Mouse (Mus musculus): ENCODE measurements around the gene Fam171a1. TPM values are rescaled to one million over a fixed set of nuclear protein-coding genes. Genes with fewer than 3 reads are reported as not detected.
"Not testable (repeated sequence)": the region's sequence is repeated elsewhere in the genome, so short reads cannot be mapped to it uniquely, and the experiment has no call there.

The Fam171a1 gene
- 13.5 TPM for polyA plus RNA-seq (2012; fragmentation: generic; extraction: Trizol)

DNA sequence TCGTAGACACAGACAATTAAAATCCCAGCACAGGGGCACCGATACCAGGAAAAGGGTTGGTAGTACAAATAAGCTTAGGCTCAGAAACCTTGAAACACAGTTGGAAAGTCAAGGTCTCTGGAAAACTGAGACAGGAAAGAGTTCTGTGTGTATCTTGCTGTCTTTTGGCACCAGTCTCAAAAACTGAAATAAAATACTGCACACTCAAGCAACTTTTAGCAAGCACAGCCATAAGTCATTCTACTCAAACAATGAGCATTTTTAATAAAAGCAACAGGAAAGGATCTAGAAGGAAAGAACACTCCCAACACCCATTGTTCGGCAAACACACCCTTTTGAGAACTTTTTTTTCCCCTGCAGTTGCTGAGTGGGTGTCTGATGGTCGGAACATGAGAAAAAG is at the start of gene Fam171a1:
Gene Fam171a1 (plus strand): TSS at position 359 of the 400 bp plus-strand sequence.
- H3K36me3 ChIP-seq (ENCODE audit: control insufficient read depth, insufficient read depth): no peaks in the 10 kb centered on the region
- no peak for TF ChIP-seq SRF (IDR thresholded peaks at IDR 0.05; ENCODE audit: control insufficient read depth, insufficient read length, low read depth)
- no peak for TF ChIP-seq MAX (IDR thresholded peaks at IDR 0.05; ENCODE audit: low read depth)
- TF ChIP-seq MYOD1 (IDR thresholded peaks at IDR 0.05; ENCODE audit: control insufficient read depth in 1 of 3, insufficient read length in 2 of 3, low read depth in 2 of 3): no peak
- TF ChIP-seq CEBPB (IDR thresholded peaks at IDR 0.05; ENCODE audit: insufficient read depth, poor library complexity, severe bottlenecking): no peak
- no peak for TF ChIP-seq E2F4 (IDR thresholded peaks at IDR 0.05; ENCODE audit: insufficient read depth)
- no peak for TF ChIP-seq TCF3 (IDR thresholded peaks at IDR 0.05; ENCODE audit: insufficient read length, low read depth)
- no peak for TF ChIP-seq USF1 (IDR thresholded peaks at IDR 0.05; ENCODE audit: low read depth)
- no peak for TF ChIP-seq POLR2AphosphoS2 (IDR thresholded peaks at IDR 0.05; ENCODE audit: insufficient read length, low read depth)
- TF ChIP-seq TCF12 (IDR thresholded peaks at IDR 0.05; ENCODE audit: insufficient read depth, poor library complexity, severe bottlenecking): no peak
- TF ChIP-seq REST (IDR thresholded peaks at IDR 0.05; ENCODE audit: insufficient read depth, insufficient read length): no peak
- no peak within 1 kb of the TSS for H3K4me2 ChIP-seq (ENCODE audit: low read depth)
- H3K4me3 ChIP-seq: no peak within 1 kb of the TSS
- no peaks in the 10 kb centered on the region for H3K79me2 ChIP-seq (ENCODE audit: control insufficient read depth, insufficient read depth)
- H3ac ChIP-seq (ENCODE audit: control insufficient read depth, insufficient read length): no peak within 1 kb of the TSS
- no peaks in the 10 kb centered on the region for H3K27me3 ChIP-seq (ENCODE audit: control insufficient read depth, insufficient read depth, insufficient read length)

DNA sequence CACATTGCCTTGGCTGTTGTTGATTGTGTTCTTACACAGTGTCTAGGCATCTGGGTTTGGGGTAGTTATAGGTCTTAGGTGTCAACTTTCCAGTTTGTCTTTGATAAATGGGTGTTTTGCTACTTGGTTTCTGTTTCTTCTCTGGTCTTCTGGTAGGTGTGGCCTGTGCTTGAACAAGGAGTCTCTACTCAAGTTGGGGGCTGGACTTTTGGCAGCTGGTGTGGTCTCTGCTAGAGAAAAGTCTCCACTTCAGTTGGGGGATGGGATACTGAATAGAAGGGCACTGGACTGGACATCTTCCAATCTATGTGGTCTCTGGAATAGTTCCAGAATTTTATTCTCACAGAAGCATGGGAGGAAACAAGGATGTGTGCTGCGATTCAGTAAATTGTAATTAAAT is 44.9 kb upstream of the Fam171a1 start:
- no peak for TF ChIP-seq SRF (IDR thresholded peaks at IDR 0.05; ENCODE audit: control insufficient read depth, insufficient read length, low read depth)
- TF ChIP-seq USF1 (IDR thresholded peaks at IDR 0.05; ENCODE audit: low read depth): no peak
- H3K79me2 ChIP-seq (ENCODE audit: control insufficient read depth, insufficient read depth): no peaks in the 10 kb centered on the region
- H3ac ChIP-seq (ENCODE audit: control insufficient read depth, insufficient read length): no peak overlapping the region
- H3K4me3 ChIP-seq: no peak overlapping the region
- H3K4me2 ChIP-seq (ENCODE audit: low read depth): no peak overlapping the region
- H3K27me3 ChIP-seq (ENCODE audit: control insufficient read depth, insufficient read depth, insufficient read length): no peaks in the 10 kb centered on the region
- no peaks in the 10 kb centered on the region for H3K36me3 ChIP-seq (ENCODE audit: control insufficient read depth, insufficient read depth)

DNA sequence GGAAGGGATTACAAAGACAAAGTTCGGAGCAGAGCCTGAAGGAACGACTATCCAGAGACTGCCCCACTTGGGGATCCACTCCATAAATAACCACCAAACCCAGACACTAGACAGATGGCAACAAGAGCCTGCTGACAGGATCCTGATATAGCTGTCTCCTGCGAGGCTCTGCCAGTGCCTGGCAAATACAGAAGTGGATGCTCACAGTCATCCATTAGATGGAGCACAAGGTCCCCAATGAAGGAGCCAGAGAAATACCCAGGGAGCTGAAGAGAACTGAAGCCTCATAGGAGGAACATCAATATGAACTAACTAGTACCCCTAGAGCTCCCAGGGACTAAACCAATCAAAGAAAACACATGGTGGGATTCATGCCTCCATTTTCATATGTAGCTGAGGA is 25.7 kb upstream of the Fam171a1 start:
- H3K36me3 ChIP-seq (ENCODE audit: control insufficient read depth, insufficient read depth); H3ac ChIP-seq (ENCODE audit: control insufficient read depth, insufficient read length); H3K4me3 ChIP-seq; H3K27me3 ChIP-seq (ENCODE audit: control insufficient read depth, insufficient read depth, insufficient read length); H3K79me2 ChIP-seq (ENCODE audit: control insufficient read depth, insufficient read depth); H3K4me2 ChIP-seq (ENCODE audit: low read depth): not testable (repeated sequence)

DNA sequence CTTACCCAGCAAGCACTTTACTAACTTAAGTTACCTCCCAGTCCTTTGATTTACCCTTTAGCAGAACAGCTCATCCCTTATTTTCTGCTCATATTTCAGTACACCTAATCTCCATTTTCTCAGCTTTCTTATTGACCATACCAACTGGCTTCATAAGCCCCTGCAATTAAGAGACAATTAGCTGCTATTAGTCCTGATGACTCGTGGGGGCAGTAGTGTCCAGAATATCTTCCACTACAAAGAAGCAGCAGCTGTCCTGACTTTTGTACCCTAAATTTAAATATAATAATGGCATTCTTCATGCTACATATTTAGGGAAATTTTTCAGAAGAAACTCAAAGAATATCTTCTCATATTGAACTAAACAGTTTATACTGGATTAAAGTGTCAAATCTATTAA is 24.8 kb upstream of the Fam171a1 start:
- no peak overlapping the region for H3K4me3 ChIP-seq
- H3K36me3 ChIP-seq (ENCODE audit: control insufficient read depth, insufficient read depth): no peaks in the 10 kb centered on the region
- H3K27me3 ChIP-seq (ENCODE audit: control insufficient read depth, insufficient read depth, insufficient read length): no peaks in the 10 kb centered on the region
- no peaks in the 10 kb centered on the region for H3K79me2 ChIP-seq (ENCODE audit: control insufficient read depth, insufficient read depth)
- H3ac ChIP-seq (ENCODE audit: control insufficient read depth, insufficient read length): no peak overlapping the region
- H3K4me2 ChIP-seq (ENCODE audit: low read depth): no peak overlapping the region
- TF ChIP-seq REST (IDR thresholded peaks at IDR 0.05; ENCODE audit: insufficient read depth, insufficient read length): no peak
- TF ChIP-seq TCF3 (IDR thresholded peaks at IDR 0.05; ENCODE audit: insufficient read length, low read depth): no peak
- TF ChIP-seq MYOD1 (IDR thresholded peaks at IDR 0.05; ENCODE audit: control insufficient read depth in 1 of 3, insufficient read length in 2 of 3, low read depth in 2 of 3): no peak
- TF ChIP-seq CEBPB (IDR thresholded peaks at IDR 0.05; ENCODE audit: insufficient read depth, poor library complexity, severe bottlenecking): no peak
- no peak for TF ChIP-seq POLR2A (IDR thresholded peaks at IDR 0.05; ENCODE audit: insufficient read length, low read depth)
- TF ChIP-seq TCF12 (IDR thresholded peaks at IDR 0.05; ENCODE audit: insufficient read depth, poor library complexity, severe bottlenecking): no peak
- TF ChIP-seq SRF (IDR thresholded peaks at IDR 0.05; ENCODE audit: control insufficient read depth, insufficient read length, low read depth): no peak
- no peak for TF ChIP-seq MYOG (IDR thresholded peaks at IDR 0.05; ENCODE audit: control insufficient read depth in 1 of 3, insufficient read depth in 1 of 3, insufficient read length in 2 of 3, low read depth in 2 of 3)
- no peak for TF ChIP-seq POLR2AphosphoS2 (IDR thresholded peaks at IDR 0.05; ENCODE audit: insufficient read length, low read depth)
- no peak for TF ChIP-seq MAX (IDR thresholded peaks at IDR 0.05; ENCODE audit: low read depth)
- no peak for TF ChIP-seq USF1 (IDR thresholded peaks at IDR 0.05; ENCODE audit: low read depth)

DNA sequence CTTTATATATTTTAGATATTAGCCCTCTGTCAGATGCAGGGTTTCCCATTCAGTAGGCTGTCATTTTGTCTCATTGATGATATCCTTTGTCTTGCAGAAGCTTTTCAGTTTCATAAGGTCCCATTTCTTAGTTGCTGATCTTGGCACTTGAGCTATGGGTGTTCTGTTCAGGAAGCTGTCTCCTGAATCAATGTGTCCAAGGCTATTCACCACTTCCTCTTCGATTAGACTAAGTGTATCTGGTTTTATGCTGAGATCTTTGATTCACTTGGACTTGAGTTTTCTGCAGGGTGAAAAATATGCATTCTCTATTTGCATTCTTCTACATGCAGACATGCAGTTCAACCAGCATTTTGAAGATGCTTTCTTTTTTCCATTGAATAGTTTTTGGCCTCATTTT is 17.9 kb upstream of the Fam171a1 start:
- Histone ChIP-seq H3ac (ENCODE audit: control insufficient read depth, insufficient read length) (no peak overlapping the region), H3K27me3 (ENCODE audit: control insufficient read depth, insufficient read depth, insufficient read length) (no peaks in the 10 kb centered on the region), H3K4me2 (ENCODE audit: low read depth) (no peak overlapping the region), H3K79me2 (ENCODE audit: control insufficient read depth, insufficient read depth) (no peaks in the 10 kb centered on the region), H3K36me3 (ENCODE audit: control insufficient read depth, insufficient read depth) (no peaks in the 10 kb centered on the region), H3K4me3 (no peak overlapping the region)
- TF ChIP-seq USF1 (IDR thresholded peaks at IDR 0.05; ENCODE audit: low read depth) (no peak), SRF (IDR thresholded peaks at IDR 0.05; ENCODE audit: control insufficient read depth, insufficient read length, low read depth) (no peak), REST (IDR thresholded peaks at IDR 0.05; ENCODE audit: insufficient read depth, insufficient read length) (no peak)

DNA sequence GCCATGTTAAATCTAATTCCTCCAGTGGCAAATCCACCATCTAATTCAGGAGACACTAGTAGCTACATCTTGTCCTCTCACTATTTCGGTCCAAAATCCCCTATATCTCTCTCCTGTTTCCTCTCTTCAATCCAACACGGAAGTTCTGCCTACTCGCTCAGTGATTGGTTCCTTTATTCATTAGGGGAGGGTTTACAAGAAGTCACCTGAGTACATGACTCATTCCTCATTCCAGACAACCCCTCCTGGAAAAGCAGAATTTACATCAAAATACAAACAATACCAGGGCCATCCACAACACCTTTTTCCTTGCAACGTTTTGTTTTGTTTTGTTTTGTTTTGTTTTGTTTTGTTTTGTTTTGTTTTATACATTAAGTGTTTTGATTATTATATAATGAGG is 14.1 kb upstream of the Fam171a1 start:
- H3K4me3 ChIP-seq: no peak overlapping the region
- TF ChIP-seq SRF (IDR thresholded peaks at IDR 0.05; ENCODE audit: control insufficient read depth, insufficient read length, low read depth) (no peak), TCF3 (IDR thresholded peaks at IDR 0.05; ENCODE audit: insufficient read length, low read depth) (no peak), MYOG (IDR thresholded peaks at IDR 0.05; ENCODE audit: control insufficient read depth in 1 of 3, insufficient read depth in 1 of 3, insufficient read length in 2 of 3, low read depth in 2 of 3) (no peak), USF1 (IDR thresholded peaks at IDR 0.05; ENCODE audit: low read depth) (no peak), CEBPB (IDR thresholded peaks at IDR 0.05; ENCODE audit: insufficient read depth, poor library complexity, severe bottlenecking) (no peak), POLR2AphosphoS2 (IDR thresholded peaks at IDR 0.05; ENCODE audit: insufficient read length, low read depth) (no peak), POLR2A (IDR thresholded peaks at IDR 0.05; ENCODE audit: insufficient read length, low read depth) (no peak), MAX (IDR thresholded peaks at IDR 0.05; ENCODE audit: low read depth) (no peak), TCF12 (IDR thresholded peaks at IDR 0.05; ENCODE audit: insufficient read depth, poor library complexity, severe bottlenecking) (no peak), MYOD1 (IDR thresholded peaks at IDR 0.05; ENCODE audit: control insufficient read depth in 1 of 3, insufficient read length in 2 of 3, low read depth in 2 of 3) (no peak), REST (IDR thresholded peaks at IDR 0.05; ENCODE audit: insufficient read depth, insufficient read length) (no peak), E2F4 (IDR thresholded peaks at IDR 0.05; ENCODE audit: insufficient read depth) (no peak)

More for the DNA sequence above, 14.1 kb upstream of the Fam171a1 start:
- H3K27me3 ChIP-seq (ENCODE audit: control insufficient read depth, insufficient read depth, insufficient read length): no peaks in the 10 kb centered on the region
- no peak overlapping the region for H3K4me2 ChIP-seq (ENCODE audit: low read depth)
- no peak overlapping the region for H3ac ChIP-seq (ENCODE audit: control insufficient read depth, insufficient read length)
- no peaks in the 10 kb centered on the region for H3K79me2 ChIP-seq (ENCODE audit: control insufficient read depth, insufficient read depth)
- H3K36me3 ChIP-seq (ENCODE audit: control insufficient read depth, insufficient read depth): no peaks in the 10 kb centered on the region

All from myocyte (in vitro differentiated cells).